Mouse (Mus musculus): ENCODE measurements around the gene Vamp1.

The Vamp1 gene

DNA sequence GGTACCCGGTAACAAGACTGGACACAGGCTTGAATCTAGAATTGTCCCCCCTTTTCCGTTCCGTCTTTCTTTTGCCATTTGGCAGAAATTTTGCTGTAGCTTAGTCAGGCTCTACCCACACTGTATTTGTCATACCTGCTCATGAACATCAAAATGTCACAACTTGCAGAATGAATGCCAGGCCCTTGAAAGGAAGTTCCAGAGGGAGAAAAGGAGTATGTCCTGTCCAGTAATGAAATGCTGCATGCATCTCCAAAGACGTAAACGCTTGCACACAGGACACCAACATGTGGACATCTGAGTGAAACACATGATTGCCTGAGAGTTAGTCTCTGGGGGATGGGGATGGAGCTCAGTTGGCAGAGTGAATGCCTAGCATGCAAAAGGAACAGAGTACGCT, 1.6 kb upstream of the Vamp1 start:
- DNase-seq: no peak

DNA sequence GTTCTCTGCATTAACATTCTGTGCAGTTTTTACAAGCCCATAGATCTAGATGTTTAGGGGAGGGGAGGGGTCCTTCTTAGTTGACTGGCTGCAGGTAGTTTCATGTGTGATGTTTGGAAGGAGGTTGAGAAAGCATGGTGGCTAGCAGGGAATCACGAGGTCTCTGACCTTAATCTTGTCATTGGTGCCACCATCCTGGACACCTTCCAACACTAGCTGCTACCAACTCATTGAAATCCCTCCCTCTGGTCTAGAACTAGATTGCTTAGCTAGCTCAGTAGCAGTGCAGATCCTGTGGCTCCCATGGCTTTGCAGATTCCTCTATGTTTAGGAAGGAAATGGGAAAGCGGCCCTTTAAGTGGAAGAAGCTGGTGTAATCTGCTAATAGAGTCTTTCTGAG, 1.5 kb downstream of the Vamp1 start:
- DNase-seq: peak; percentile 40

DNA sequence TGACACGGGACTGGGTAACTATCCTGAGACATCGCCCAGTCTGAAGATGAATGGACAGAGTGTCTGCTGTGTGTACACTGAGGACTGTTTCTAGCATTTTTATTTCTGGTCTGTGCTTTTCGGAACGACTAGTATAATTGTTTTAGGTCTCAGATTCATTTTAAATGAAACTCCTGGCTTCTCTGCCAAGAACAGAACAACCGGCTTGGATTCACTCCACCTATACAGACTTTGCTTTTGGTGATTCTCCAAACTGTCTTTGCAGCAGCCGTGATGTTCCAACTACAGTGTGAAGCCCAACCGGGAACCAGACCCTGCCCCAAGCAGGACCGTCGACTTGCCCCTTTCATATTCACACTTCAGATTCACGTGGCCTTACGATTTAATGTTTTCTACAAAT, 2.5 kb downstream of the Vamp1 start:
- DNase-seq: no peak

DNA sequence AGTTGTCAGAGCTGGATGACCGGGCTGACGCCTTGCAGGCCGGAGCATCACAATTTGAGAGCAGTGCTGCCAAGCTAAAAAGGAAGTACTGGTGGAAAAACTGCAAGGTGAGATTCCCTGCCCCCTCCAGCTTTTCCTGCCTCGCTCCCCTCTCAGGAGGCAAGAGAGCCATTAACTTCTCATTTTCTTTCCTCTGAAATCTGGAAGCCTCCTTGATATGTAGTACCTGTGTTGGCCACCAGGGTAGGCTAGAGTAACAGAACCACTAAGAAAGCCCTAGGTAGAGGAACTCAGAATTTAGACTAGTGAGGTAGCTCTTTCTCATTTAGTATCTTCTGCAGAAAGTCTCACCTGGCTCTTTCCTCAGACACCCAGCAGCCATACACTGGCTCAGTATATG, 3.6 kb downstream of the Vamp1 start:
- peak; percentile 71 for DNase-seq

DNA sequence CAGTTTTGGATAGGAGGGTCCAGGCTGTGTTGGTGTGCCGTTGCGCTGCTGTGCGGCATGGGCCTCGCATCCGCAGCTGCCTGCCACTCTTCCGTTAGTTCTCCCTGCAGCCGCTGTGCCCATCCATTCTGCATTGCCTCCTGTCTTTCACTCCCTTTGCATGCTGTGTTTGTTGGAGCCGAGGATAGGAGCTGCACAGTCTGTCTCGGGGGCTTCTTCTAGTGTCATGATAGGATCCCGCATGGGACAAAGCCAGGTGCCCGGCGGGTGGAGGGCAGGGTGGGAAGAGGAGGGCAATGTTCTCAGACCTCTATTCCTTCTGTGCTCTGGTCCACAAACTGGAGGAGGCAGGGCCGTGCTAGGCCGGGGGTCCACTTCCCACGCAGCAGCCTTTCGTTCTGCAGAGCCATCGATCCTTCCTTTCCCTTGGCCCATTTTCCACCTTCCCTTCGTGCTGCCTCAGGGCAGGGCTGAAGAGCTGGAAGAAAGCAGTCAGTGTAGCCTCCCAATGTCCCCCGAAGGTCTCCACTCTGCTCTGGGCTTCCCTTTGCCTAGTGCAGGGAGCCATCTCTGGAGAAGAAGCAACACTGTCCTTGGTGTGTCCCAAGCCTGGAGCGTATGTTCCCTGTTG, 5.9 kb downstream of the Vamp1 start:
- DNase-seq: no peak

DNA sequence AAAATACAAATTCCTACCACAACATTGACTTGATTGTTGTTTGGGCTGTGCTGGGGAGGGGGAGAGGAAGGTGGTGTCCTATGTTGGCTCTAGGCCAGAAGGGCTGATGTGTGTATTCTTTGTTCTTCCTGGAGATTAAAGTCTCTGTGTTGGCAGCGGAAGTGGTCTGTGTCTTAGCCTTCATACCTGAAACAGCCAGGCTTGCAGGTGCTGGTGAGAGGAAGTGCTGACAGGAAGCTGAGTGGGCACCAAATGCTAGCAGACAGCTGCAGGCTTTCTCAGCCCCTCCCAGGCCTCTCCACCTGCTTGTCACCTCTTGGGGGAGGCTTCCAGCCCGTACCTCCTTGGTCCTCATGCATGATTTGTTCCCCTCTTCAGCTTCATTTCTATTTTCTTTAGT, 6.8 kb downstream of the Vamp1 start:
- DNase-seq: no peak

DNA sequence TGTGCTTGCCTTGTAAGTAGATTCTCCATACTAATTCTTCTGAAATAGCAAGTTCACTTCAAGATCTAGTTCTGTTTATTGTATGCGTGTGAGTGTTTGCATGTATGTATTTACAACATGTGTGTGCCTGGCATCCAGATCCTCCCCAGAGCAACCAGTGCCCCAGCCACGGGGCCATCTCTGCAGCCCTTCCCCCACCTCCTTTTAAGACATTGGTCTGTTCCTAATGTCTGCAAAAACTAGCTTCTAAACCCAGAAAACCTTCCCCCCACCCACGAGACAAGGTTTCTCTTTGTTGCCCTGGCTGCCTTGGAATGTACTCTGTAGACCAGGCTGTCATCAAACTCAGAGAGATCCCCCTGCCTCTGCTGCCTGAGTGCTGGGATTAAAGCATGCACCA, 7.2 kb downstream of the Vamp1 start:
- no peak for DNase-seq

DNA sequence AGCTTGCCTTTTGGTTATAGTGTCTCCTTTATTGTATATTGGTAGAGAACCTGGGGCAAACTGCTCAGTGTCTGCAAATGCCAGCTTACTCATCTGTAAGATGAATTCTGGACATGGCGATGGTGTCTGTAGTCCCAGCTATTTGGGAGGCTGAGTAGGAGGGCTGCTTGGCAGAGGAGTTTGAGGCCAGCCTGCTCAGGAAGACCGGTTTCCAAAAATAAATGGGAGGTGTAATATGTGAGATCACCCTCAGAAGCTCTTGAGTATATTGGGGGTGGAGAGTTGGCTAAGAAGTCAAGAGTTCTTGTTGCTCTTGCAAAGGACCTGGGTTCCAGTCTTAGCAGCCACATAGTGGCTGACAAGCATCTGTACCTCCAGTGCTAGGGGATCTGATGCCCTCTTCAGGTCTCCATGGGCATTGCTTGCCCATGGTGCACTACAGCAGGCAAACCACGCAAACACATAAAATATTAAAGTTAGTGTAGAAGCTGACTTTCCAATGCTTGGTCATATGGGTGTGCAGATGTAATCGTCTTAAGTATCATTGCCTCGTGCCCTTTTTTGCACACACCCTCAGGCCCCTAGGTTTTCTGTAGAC, 10.3 kb downstream of the Vamp1 start:
- no peak for DNase-seq

DNA sequence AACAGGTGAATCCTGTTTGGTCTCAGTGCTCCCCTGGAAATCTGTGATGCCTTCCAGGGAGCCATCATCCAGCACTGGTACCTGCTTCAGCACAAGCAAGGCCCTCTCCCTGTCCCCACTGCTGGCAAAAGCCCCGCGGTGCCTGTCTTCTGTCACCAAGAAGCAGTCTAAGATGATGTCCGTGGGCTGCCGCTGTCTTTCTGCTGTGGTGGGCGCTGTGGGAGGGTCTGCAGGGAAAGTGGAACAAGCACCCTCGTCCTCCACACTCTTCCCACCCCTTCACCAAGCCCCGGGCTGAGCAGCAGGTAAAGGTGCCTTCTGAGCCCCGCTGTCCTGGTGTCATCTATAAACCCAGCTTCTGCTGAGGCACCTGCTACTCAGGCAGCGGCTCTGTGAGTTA, 15.2 kb downstream of the Vamp1 start:
- no peak for DNase-seq

DNA sequence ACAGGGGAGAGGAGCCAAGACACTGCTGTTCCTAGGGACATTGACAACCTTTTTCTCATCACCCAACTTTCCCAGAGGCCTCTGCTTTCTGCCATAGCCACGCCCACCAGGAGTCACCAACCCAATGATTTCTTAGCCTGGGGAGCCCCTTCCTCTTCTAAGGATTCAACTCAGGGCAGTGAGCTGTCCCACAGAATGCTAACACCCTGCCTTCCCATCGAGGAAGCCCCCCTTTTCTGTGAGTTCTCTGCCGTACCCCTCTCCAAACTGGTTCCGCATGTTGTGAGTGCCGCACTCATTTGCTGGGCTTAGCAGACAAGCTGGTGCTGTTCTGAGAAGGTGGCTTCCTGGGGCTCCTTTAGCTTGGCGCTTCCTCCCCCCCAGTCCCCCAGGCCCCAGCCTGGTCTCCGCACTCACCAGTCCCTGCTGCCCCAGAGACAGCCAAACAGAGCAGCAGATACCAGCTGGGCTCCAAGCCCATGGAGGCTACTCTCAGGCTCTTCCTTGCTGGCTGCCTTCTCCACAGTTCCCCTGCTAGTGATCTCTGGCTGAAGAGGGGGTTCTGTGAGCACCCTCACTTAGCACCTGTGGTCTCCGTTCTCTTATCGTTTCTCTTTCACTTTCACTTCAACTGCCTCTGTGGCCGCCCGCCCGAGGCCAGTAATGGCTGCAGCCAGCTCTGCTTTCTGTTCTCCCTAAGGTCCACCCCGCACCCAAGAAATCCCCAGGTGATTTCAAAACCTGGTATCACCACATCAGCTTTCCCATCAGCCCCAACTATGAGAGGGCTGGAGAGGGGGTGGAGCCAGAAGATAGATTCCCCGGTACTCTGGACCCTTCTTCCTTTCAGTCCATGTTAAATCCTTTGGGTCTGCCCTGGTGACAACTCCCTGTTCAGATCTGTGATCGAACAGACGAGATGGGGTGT, 16.0 kb downstream of the Vamp1 start, which contains the start of gene Tapbpl:
TSS of gene Tapbpl (minus strand) at position 744 of the 928 bp plus-strand sequence.
- peak; percentile 59 for DNase-seq

DNA sequence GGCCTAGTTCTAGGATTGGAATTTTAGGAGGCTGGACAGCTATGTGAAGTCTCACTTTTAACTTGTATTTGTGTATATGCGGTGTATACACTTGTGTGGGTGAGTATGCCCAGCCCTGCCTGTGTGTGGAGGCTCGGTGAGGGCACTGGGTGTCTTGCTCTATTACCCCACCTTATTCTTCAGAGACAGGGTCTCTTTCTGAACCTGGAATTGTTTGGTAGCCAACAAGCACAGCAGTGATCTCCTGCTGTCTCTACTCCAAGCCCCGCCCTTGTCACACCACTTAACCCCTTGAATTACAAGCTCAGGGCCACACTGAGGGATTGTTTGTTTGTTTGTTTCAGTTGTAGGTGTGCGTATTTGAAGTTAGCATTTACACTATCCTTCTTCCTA, 16.7 kb downstream of the Vamp1 start:
- DNase-seq: no peak

DNA sequence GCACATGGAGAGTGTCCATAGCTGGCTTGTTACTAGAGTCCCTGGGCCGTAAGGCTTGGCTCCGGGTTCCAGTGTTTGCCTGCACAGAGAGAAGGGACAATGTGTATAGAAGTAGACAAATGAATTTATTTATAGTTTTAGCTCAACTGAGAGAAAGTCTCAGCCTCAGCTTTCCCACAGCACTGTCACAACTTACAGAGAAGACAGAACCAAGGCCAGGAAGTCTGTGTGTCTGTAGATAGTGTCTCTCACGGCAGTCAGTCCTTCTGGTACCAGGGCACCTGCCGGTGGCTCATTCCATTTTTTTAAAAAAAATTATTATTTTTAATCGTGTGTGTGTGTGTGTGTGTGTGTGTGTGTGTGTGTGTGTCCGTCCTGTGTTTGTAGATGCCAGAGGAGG, 17.2 kb downstream of the Vamp1 start:
- no peak for DNase-seq

DNA sequence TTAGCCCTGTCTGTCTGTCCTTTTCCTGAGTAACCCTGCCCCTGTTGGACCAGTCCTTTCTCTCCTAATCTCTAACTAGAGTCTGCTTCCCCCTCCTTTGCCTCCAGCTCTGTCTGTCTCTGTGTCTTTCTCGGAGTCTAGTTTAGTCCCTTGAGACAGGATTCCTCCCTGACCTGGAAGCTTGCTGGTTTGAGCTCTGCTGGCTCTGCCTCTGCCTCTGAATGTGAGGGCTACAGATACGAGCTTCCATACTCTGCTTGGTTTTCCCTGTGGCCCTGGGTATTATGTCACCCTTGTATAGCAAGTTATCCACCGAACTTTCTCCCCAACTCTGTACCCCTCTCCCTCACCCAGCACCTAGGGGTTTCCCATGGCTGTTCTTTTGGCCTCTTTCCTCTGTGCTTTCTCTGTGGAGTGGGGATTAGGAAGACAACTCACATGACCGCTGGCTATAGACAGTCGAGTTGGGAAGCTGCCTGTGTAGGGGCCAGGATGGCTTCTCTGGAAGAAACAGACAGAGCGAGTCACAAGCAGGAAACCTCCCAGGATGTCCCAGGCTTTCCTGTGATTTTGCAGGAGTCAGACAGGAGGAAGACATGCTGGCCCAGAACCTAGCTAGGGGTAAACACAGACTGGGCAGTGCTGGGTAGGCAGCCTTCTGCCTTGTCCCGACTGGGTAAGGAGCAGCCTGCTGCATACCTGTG, 18.6 kb downstream of the Vamp1 start:
- DNase-seq: no peak

DNA sequence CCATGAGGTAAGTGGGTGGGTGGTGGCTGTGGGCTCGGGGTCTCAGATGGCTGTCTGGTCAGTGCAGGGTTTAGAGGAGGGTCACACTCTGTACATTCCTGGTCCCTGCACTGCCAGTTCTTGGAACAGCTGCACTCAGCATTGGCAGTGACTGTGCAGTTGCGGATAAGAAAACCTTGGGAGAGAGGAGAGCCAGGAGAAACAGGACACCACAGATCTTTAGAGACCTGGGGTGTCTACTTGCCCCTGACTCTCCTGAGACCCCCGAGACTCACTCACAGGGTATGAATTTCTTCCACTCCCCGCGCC, 19.1 kb downstream of the Vamp1 start:
- DNase-seq: no peak

DNA sequence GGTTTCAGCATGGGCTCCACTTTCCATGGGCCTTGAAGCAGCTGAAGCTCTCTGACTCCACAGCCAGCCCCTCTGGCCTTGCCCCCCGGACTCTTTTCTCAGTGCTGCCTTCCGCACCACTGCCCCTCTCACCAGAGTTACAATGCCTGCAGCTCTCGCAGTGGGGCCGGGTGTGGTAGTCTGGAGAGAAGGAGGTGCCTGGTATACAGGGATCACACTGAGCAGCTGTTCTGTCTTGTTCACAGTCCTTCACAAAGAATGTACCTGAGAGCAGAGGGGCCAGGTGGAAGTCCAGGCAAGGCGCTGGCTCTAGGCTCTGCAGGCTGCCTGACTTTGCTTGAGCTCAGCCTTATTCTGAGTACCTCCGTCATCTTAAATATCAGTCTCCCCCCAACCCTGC, 21.0 kb downstream of the Vamp1 start:
- DNase-seq: no peak

DNA sequence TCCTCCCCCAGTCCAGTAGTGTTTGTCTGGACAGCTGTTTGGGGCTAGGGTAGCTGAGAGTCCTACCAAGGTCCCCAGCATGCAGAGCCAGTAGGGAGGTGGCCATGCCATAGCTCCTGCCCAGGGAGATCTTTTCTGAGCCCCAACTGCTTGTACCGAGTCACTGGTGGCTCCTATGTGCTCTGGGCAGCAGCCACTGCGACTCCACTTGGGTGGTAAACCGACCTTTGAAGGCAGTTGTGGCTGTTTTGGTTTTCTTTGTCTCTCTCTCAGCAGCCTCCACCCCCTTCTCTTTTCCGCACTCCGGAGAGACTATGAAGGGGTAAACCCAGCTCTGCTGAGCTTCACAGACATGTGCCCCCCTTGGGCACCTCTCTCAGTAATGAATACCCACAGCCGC, 21.4 kb downstream of the Vamp1 start, which contains the start of gene Cd27:
TSS of gene Cd27 (minus strand) at position 229 of the 400 bp plus-strand sequence.
- no peak for DNase-seq

DNA sequence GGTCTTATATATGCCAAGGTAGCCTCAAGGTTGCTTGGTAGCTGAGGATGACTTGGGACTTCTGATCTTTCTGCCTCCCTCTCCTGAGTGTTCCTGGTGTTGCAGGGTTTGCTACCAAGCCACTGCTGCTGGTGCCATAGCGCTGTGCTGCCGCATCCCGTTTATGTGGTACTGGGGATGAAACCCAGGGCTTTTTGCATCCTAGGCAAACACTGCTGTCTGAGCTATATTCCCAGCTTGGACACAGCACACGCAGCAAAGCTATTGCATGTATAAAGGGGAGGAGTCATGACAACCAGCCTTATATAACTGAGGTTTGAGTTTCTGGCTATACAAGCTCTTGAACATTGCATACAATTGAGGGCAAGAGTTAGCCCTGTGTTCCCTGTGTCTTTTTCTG, 22.1 kb downstream of the Vamp1 start:
- no peak for DNase-seq

DNA sequence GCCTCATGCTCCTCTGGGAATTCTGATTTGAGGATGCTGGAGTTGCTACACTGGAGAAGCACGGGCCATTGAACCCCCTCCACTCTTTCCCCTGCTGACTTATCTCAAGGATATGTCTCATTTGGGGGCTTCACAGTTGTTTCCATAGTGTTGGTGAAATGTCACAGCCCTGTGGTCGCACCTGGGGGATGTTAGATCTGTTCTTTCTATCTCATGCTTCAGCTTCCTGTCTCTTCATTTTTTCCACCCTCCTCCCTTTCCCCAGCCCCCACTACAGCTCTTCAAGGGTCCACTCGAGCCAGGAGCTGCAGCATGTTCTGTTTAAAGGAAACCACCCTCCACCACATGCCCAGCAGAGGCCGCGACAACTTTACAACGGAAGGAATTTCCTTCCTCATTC, 23.0 kb downstream of the Vamp1 start:
- no peak for DNase-seq

DNA sequence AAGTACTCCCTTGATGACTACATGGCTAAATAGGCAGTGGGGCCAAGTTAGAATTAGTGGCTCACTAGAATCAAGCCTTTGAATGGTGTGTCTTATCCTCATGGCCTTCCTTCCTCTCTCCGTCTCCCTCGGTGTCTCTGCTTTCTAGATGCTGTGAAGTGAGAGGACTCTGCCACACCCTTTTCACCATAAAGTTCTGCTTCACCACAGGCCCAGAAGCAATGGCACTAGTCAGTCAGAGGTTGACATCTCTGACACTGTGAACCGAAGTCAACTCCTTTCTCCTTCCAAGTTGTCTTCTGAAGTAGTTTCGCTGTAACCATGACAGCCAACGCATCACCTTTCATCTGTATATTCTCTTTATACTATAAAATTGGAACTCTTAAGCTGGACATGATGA, 24.2 kb downstream of the Vamp1 start:
- no peak for DNase-seq

DNA sequence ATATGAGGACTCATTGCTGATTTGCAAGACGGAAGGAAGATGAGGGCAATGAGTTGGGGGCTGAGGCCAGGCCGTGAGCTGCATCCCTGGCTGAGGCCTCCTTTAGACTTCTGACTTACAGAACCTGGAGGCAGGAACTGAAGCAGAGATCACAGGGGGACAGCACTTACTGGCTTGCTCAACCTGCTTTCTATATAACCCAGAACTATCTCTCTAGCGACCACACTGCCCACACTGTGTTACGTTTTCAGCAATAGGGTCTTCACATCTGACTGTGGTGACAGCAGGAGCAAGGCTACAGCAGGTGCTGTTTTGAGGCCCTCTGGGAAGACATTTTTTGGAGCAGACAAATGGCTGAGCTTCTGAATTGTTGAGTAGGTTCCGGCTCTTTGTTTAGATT, 25.3 kb downstream of the Vamp1 start:
- no peak for DNase-seq

DNA sequence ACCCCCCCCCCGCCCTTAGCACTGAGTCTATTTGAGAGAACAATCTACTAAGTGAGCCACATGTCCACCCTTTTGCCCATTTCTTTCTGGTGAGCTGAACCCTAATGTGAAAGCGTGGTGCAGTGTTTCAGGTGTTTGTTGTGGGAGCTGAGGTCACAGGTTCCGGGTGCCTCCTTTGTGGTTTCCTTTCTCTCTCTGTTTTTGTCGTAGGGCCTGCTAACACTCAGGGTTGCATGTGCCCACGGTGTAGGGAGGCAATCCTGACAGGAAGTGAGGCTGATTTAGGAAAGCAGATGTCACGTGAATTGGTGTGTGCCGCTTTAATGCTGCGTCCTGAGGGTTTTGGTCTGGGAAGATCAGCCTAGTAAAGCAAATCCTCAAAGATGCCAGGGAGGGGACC, 26.2 kb downstream of the Vamp1 start:
- DNase-seq: no peak

DNA sequence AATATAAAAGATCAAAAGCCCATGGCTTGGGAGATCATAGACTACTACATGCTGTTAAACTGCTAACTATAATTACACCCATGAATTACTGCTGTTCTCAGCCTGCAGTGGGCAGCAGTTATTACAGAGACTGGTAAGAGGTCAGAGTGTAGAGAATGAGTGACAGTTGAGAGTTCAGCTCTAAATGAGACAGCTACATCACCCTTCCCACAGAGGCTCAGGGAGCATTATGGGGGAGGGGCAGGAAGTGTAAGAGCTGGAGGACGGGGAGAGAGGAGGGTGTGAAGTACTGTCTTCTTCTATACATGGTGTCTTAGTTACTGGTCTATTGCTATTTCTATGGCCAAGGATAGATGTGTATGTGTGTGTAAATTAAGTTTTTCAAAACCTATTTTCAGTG, 29.2 kb downstream of the Vamp1 start:
- DNase-seq: no peak

DNA sequence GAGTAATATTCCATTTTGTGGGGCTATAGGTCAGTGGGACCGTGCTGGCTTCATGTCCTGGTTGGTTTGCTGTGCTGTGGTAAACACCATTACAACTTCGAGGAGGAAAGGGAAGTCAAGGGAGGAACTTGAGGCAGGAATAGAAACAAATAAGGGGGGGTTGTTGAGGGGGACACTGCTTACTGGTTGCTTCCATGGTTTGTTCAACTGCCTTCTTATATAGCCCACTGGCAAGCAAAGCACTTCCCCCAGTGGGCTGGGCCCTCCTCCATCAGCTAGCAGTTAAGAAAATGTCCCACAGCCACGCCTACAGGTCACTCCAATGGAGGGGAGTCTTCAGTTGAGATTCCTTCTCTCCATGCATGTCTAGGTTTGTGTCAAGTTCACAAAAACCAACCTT, 36.9 kb downstream of the Vamp1 start:
- DNase-seq: no peak

DNA sequence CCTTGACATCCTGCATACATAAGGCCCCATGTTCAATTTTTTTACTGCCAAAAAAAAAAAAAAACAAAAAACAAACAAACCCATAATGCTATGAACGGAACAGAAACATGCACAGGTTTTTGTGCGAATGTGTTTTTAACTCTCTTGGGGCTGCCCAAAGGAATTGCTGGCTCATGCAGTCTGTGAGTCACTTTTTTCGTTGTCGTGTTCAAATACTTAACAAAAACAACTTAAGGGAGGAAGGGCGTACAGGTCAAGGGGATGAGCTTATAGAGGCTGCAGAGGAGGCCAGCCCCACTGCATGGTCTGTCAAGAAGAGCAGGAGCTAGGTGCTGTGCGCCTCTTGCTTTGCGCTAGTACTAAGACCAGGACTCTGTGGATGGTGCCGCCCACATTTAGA, 37.4 kb downstream of the Vamp1 start:
- no peak for DNase-seq

Data from cerebellum, adult 8-10 months (tissue).